Mouse (Mus musculus) cortical plate, adult 2 months (tissue): ENCODE measurements at regions not wholly inside any gene's neighbourhood (a gene's known extent, or its start where the extent isn't known, plus 50 kb on each side); places are given as distances from the start of the nearest gene placed in this dataset.

Experiments
- H3K27ac ChIP-seq: fragments of 200-500 bp; 2 replicates; pipeline ENCODE4 v1.5.1; 2012; ENCODE audit warnings: low read length, control low read depth, inconsistent platforms; ENCODE audit not compliant: insufficient read depth
- H3K4me1 ChIP-seq: fragments of 200-500 bp; 2 replicates; pipeline ENCODE4 v1.6.1; 2011; ENCODE audit warnings: low read length; ENCODE audit not compliant: control insufficient read depth, insufficient read depth
- H3K4me3 ChIP-seq: fragments of 200-500 bp; 2 replicates; pipeline ENCODE4 v1.5.1; 2011; ENCODE audit warnings: mild to moderate bottlenecking, low read length, control low read depth; ENCODE audit not compliant: insufficient read depth
- CTCF ChIP-seq: fragments of 200-500 bp; IDR thresholded peaks from 2 replicates; pipeline ENCODE4 v1.5.1; 2011; ENCODE audit warnings: mild to moderate bottlenecking, control low read depth, low read length; ENCODE audit not compliant: insufficient read depth; ENCODE audit errors: extremely low read depth
- POLR2A ChIP-seq: fragments of 200-500 bp; IDR thresholded peaks from 2 replicates; pipeline ENCODE4 v1.6.1; 2011; ENCODE audit warnings: mild to moderate bottlenecking, low read length, control low read depth; ENCODE audit not compliant: insufficient read depth; ENCODE audit errors: extremely low read depth

DNA sequence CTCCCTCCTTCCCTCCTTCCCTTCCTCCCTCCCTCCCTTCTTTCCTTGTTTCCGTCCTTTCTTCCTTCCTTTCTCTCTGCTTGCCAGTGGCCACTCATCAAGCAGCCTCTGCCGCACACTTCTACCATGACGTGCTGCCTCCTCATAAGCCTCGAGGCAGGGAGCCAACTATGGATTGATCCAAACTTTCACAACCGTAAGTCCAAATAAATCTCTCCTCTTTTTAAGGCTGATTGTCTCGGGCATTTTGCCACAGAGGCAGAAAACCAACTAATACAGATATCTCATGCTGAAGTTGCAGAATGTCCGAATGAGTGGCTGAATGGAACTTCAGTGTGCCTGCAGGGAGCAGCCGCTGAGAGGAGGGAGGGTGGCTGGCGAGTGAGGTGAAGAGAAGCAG, 251.7 kb downstream of the Plpp3 start:
- no peak for TF ChIP-seq POLR2A
- no peak for TF ChIP-seq CTCF
- Histone ChIP-seq H3K4me1 (no peaks in the 10 kb centered on the region), H3K4me3 (no peak overlapping the region), H3K27ac (no peak overlapping the region)

DNA sequence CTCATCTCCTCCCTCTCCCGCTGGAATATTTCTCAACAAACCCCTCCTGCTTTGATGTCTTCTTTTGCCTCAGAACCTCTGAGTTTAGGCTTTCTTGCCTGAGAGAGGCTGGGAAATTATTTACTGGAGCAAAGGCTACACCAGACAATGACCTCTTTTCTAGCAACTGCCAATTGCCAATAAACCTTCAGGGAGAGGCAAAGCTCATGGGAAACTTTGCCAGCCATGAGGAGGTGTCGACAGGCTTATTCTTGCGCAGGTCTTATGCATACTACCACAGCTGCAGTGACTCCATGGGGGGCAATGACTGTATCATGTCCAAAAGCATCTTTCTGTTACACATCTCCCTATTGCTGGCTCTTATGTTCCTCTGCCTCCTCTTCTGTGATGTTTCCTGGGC, 260.0 kb downstream of the Plpp3 start:
- no peak for TF ChIP-seq CTCF
- TF ChIP-seq POLR2A, result no peak
- no peak overlapping the region for H3K27ac ChIP-seq
- no peaks in the 10 kb centered on the region for H3K4me1 ChIP-seq
- no peak overlapping the region for H3K4me3 ChIP-seq

DNA sequence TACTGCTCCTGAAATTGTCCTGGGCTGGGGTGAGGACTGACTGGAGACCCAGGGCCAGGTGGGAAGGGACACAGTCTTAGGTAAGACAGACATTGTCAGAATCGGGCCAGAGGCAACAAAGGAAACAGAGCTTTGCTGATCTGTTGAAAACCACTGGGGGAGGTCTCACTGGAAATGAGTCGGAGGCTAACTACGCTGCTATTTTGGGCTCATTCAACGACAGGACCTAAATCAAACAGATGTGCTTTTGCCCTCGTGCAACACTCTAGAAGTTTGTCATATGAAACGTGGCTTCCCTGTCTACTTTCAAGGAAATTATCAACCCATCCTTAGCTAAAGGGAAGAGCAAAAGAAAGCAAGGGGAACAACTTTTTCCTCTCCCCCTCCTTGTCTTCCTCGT, 265.3 kb downstream of the Plpp3 start:
- TF ChIP-seq CTCF (no peak), POLR2A (no peak)
- Histone ChIP-seq H3K4me1 (no peaks in the 10 kb centered on the region), H3K4me3 (no peak overlapping the region), H3K27ac (no peak overlapping the region)

DNA sequence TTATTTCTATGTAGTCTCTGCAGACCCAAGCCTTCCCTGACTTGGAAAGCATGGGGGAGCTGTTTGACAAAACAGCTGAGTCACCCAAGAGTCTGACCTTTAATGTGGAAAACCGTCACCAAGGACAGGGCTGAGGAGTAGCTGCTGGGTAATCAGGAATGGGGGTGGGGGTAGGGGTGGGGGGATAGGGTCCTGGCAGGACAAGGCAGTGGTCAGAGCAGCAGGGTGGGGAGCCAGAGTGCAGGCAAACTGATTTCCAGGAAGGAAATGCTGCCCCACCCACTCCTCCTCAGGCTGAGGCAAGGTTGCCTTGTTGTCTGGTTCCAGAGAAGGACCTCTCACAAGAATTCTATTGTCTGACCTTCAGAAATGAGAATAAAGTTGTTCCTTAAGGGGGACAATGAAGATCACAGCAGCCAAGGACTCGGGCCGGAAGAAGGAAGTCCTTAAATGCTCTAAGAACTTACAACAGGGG, 266.6 kb downstream of the Plpp3 start:
- Histone ChIP-seq H3K4me3 (no peak overlapping the region), H3K4me1 (no peaks in the 10 kb centered on the region), H3K27ac (no peak overlapping the region)
- TF ChIP-seq POLR2A (no peak), CTCF (no peak)

DNA sequence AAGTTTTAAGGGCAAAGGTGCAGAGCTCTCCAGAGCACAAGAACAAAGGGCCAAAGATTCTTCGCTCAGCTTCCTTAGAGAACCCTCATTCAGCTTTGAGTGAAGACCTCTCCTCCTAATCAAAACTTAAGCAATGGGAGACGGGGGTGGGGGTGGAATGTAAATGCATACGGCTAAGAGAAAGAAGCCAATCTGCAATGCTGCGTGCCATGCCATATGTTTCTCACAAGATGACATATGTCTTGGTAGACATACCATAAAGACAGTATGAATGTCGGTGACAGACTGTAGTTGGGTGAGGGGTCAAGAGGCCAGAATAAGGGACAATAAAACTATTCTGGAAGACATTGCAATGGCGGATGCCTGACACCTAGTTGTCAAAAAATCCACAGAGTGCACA, 267.9 kb downstream of the Plpp3 start:
- H3K4me1 ChIP-seq, result no peaks in the 10 kb centered on the region
- H3K4me3 ChIP-seq, result no peak overlapping the region
- TF ChIP-seq CTCF, result no peak
- no peak for TF ChIP-seq POLR2A
- no peak overlapping the region for H3K27ac ChIP-seq

DNA sequence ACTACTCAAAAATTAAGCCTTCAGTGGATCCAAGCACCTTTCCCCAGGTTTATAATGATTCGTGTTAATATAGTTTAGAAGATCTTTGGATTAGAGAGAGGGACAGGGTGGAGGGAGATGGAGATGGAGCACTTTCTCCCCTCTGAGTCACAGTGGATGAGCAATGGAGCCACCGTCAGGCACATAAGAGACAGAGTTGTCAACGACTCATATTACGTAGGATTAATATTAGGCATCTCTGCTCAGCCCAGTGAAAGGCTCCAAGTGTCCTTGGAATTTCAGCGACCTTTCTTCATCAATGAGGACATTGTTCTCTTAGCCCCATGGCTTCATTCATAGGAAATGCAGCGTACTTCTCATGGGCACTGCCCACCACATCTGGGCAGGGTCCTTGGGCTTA, 270.4 kb downstream of the Plpp3 start:
- TF ChIP-seq CTCF (no peak), POLR2A (no peak)
- H3K4me1 ChIP-seq, result no peaks in the 10 kb centered on the region
- no peak overlapping the region for H3K27ac ChIP-seq
- no peak overlapping the region for H3K4me3 ChIP-seq

DNA sequence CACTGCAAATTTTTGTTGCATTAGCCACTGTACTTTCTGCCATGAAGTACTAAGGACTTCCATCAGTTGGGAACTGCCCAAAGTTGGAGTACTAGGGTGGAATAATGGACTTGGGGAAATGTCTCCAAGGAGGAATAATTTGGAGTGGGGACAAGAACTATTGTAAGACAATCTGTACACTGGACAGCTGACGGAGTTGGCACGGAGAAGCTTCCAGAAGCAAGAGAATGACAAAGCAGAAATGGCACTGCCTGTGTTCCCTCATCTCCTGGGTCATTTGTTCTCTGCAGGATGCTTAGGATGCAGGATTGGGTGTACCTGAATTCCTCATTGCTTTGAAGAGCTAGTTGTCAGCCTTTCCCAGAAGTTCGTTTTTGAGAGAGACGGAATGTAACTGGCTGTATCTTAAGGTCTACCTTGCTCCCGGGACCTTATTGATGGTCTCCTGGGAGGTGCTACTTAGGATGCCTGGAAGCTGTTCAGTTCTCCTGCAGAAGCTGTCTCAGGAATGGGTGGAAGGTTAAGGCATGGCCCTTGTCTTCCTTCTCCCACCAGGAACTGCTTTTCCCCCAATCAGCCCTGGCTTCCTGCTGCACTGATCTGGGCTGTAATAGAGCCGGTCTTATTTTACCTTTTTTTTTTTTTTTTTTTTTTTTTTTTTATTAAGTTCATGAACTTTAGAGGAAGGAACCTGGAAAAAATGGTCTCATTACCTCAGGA, 272.4 kb downstream of the Plpp3 start:
- Histone ChIP-seq H3K4me1 (no peaks in the 10 kb centered on the region), H3K27ac (no peak overlapping the region), H3K4me3 (no peak overlapping the region)
- TF ChIP-seq CTCF (no peak), POLR2A (no peak)

DNA sequence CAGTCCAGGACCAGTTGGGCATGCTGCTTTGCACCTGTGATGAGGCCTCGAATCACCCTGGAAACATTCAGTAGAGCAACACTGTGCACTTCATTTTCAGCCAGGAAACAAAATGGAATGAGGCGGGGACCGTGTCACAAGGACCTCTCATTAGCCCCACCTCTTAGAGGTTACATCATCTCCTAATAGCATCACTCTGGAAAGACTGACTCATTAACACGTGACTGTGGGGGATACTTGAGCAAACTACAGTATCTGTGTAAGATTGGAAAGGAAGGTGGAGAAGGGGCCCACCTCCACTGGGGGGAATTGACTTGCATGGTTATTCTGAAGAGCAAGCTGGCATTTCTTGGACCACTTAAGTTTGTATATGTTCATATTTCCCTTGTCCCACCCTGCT, 275.3 kb downstream of the Plpp3 start:
- Histone ChIP-seq H3K4me3 (no peak overlapping the region), H3K27ac (no peak overlapping the region), H3K4me1 (no peaks in the 10 kb centered on the region)
- TF ChIP-seq POLR2A, result no peak
- TF ChIP-seq CTCF, result no peak

DNA sequence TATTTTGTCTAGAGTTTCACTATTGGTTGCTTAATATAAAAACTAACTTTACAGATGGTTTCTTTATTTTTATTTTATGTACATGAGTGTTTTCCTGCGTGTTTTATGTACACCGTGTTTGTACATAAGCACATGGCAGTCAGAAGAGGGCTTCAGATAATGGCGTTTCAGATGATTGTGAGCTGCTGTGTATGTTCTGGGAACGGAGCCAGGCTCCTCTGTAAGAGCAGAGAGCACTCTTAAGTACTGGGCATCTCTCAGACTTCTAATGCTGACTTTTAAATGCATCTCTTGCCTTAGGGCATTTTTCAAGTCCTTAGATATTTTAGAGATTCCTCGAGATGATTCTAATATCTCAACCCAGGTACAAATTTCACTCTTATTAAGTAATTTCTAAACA, 280.0 kb downstream of the Plpp3 start:
- H3K4me3 ChIP-seq, result no peak overlapping the region
- no peak overlapping the region for H3K27ac ChIP-seq
- TF ChIP-seq POLR2A, result no peak
- no peak for TF ChIP-seq CTCF
- no peaks in the 10 kb centered on the region for H3K4me1 ChIP-seq

DNA sequence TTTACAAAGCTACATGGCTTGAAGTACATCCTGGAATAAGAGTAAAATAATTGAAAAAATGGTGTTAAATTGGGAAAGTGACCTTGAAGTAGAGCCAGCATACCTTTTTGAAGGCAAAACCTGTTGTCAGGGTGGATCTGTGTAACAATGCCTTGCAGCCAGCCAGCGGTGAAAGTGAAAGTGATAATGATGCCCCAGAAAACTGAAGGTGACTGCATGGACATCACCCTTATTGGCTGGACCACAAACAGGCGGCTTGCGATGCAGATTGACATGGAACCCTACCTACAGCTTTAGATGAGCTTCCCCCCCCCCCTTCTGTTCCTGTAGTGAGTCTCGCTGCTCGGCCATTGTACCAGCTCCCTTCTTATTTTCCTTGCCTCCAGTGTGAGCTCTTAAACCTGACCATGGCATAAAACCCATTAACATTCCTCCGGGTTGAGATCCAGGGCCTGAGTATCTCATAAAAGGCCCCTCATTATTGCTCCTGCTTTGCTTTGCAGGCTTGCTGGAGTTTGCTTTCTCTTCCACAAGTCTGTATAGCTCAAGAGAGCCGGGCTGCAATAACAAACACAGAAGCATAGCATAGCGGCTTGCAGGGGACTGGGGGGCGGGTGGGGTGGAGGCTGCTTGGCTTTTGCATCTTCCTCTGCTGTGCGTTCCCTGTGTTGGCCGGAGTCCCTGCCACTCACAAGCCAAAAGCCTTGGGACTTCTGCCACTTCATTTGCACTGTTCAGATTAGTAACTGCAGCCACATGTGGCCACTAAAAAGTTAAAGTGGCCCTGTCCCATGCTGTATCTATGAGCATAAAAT, 292.1 kb downstream of the Plpp3 start:
- Histone ChIP-seq H3K4me3 (no peak overlapping the region), H3K4me1 (no peaks in the 10 kb centered on the region), H3K27ac (no peak overlapping the region)
- no peak for TF ChIP-seq CTCF
- no peak for TF ChIP-seq POLR2A
